Mouse (Mus musculus): ENCODE results near the gene Hist1h4m.

GRCm38 (mm10) chr13:21828511-21828910 is 17.0 kb downstream of the Hist1h4m start:
- no peak for TF ChIP-seq CTCF (IDR thresholded peaks at IDR 0.05)
- TF ChIP-seq EP300 (IDR thresholded peaks at IDR 0.05), result no peak

Data from lung, postnatal 0 days (tissue).